Mouse (Mus musculus) kidney, postnatal 10 days (tissue): Measurements from ENCODE around the gene Olfr313.
"Not testable (repeated sequence)": the region's sequence is repeated elsewhere in the genome, so short reads cannot be mapped to it uniquely, and the experiment has no call there.

Source experiments
- DNase-seq: peaks from one replicate; pipeline ENCODE4 v3.0.0; 2021; ENCODE audit warnings: mixed read lengths

The Olfr313 gene

GRCm38 (mm10) chr11:58814700-58815099 is at the start of gene Olfr313:
Gene Olfr313 (plus strand): TSS chr11:58815000.
- not testable (repeated sequence) for DNase-seq

- no peak for DNase-seq
Observed at GRCm38 (mm10) chr11:58772888-58773287, 41.9 kb upstream of the Olfr313 start, which contains the start of gene Olfr315. Gene Olfr315 (plus strand): TSS chr11:58773188.

GRCm38 (mm10) chr11:58782480-58783089 is 32.2 kb upstream of the Olfr313 start, which contains the start of gene Olfr314:
Gene Olfr314 (plus strand): TSS chr11:58782952.
- DNase-seq: no peak

GRCm38 (mm10) chr11:58784182-58784581 is 30.6 kb upstream of the Olfr313 start:
- no peak for DNase-seq

GRCm38 (mm10) chr11:58787651-58788050 is 27.1 kb upstream of the Olfr313 start:
- DNase-seq: no peak

- no peak for DNase-seq
Observed at GRCm38 (mm10) chr11:58788346-58788745, 26.5 kb upstream of the Olfr313 start.

- DNase-seq: no peak
Observed at GRCm38 (mm10) chr11:58789532-58789931, 25.3 kb upstream of the Olfr313 start.

- no peak for DNase-seq
Observed at GRCm38 (mm10) chr11:58790053-58790452, 24.7 kb upstream of the Olfr313 start.

- DNase-seq: no peak
Observed at GRCm38 (mm10) chr11:58790646-58791045, 24.2 kb upstream of the Olfr313 start.

GRCm38 (mm10) chr11:58795856-58796255 is 18.9 kb upstream of the Olfr313 start:
- DNase-seq: no peak

GRCm38 (mm10) chr11:58796850-58797249 is 17.9 kb upstream of the Olfr313 start:
- peak; percentile 10 for DNase-seq

GRCm38 (mm10) chr11:58799747-58800146 is 15.1 kb upstream of the Olfr313 start:
- no peak for DNase-seq

- DNase-seq: no peak
Observed at GRCm38 (mm10) chr11:58801558-58802228, 13.1 kb upstream of the Olfr313 start, which contains the start of gene Fam183b. Gene Fam183b (minus strand): TSS chr11:58801960.

GRCm38 (mm10) chr11:58803871-58804270 is 10.9 kb upstream of the Olfr313 start:
- DNase-seq: no peak

GRCm38 (mm10) chr11:58804393-58804792 is 10.4 kb upstream of the Olfr313 start:
- no peak for DNase-seq

GRCm38 (mm10) chr11:58812001-58812400 is 2.8 kb upstream of the Olfr313 start:
- DNase-seq: no peak

- no peak for DNase-seq
Observed at GRCm38 (mm10) chr11:58815676-58816075, 876 bp downstream of the Olfr313 start.

GRCm38 (mm10) chr11:58828937-58829336 is 14.1 kb downstream of the Olfr313 start, which contains the start of gene Olfr312:
Gene Olfr312 (plus strand): TSS chr11:58829237.
- DNase-seq: not testable (repeated sequence)

- no peak for DNase-seq
Observed at GRCm38 (mm10) chr11:58829764-58830163, 15.0 kb downstream of the Olfr313 start.

GRCm38 (mm10) chr11:58832541-58832940 is 17.7 kb downstream of the Olfr313 start:
- not testable (repeated sequence) for DNase-seq

GRCm38 (mm10) chr11:58838951-58839350 is 24.2 kb downstream of the Olfr313 start, which contains the start of gene Olfr311:
Gene Olfr311 (plus strand): TSS chr11:58839251.
- not testable (repeated sequence) for DNase-seq

- peak; percentile 87 for DNase-seq
Observed at GRCm38 (mm10) chr11:58846919-58847461, 32.2 kb downstream of the Olfr313 start, which contains the start of gene Gm12258. Gene Gm12258 (plus strand): TSS chr11:58847158.

GRCm38 (mm10) chr11:58847636-58848035 is 32.8 kb downstream of the Olfr313 start:
- DNase-seq: no peak

- DNase-seq: no peak
Observed at GRCm38 (mm10) chr11:58849731-58850130, 34.9 kb downstream of the Olfr313 start.
